Mouse (Mus musculus) heart, postnatal 0 days (tissue): ENCODE measurements around the gene Ptprn2.

Experiments
- CTCF ChIP-seq: IDR thresholded peaks from 2 replicates; pipeline ENCODE4 v1.5.1; 2016; ENCODE audit warnings: antibody characterized with exemption, control low read depth, low read depth
- EP300 ChIP-seq: IDR thresholded peaks from 2 replicates; pipeline ENCODE4 v1.6.1; 2016; ENCODE audit warnings: antibody characterized with exemption, low read depth

DNA sequence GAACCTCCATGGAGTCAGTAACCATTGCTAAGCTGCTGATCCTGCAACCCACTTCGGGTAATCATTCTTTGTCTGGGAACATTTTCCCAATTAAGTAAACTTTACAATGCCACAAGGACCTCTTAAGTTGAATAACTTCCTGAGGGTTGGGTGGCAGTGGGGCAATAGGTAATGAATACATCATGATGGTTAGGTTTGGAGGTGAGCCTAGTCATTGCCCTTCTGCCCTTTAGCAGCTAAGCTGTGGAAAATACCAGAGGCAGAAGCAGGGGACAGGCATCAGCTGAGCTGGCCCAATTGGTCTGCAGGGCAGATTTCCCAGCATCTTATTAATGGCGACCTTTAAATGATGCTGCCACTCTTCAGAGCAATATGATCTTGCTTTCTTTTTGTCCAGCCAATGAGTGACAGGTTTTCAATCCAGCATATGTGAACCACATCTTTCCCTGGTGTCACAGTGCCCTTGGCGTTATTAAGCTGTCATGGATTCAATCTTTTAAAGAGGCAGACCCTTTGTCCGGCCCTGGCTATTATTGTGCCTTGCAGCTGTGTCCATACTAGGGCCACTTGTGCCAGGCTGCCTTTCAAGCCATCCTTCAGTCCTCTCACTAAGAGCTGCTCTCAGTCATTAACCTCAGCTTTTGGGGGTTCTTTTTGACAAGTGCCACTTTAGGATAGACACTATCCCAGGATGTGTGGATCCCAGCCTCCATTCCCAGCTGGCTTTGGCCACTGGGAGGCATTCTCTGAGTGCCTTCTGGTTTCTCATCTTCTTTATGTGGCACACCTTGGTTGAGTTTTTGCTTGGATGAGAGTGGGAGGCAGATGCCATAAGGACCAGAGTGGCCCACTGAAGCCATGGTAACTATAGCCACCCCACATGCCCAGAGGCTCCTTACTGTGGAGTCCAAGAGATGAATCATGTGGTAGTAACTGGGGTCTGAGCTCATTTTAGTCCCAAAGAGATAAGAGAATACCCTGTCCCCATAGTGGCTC, 292.9 kb downstream of the Ptprn2 start:
- TF ChIP-seq CTCF (no peak), EP300 (no peak)
